Comparison of ENCODE assay signal across 9 mouse cellular contexts in genomic region chr6:39574555-39574869, GRCm38 (mm10). TPM values are rescaled to one million over a fixed set of nuclear protein-coding genes. Genes with fewer than 3 reads are reported as not detected.
DNase-seq lines count a peak whose midpoint lies in the region; ATAC-seq and TF ChIP-seq lines count a peak whose summit lies in the region.
"Had no signal": no experiment of that assay in that cellular context is flagged by ENCODE, and none has a peak within 500 bp of the region (broad histone marks: within the 10 kb centered on the region; RNA-seq: fewer than 3 reads in every experiment).

No protein-coding gene starts in this region.

- H3K4me2 ChIP-seq in heart, embryonic 14.5 days (ENCODE audit: low read length), result peak overlapping the region; percentile 90

- peak overlapping the region; percentile 86 for H3K9ac ChIP-seq in heart, embryonic 14.5 days (ENCODE audit: low read length)

- TF ChIP-seq CTCF in layer of hippocampus, adult 2 months (conservative IDR thresholded peaks at IDR 0.05), result no peak

- peaks cover 9 to 14% of the 10 kb centered on the region in 2 experiments for H3K4me1 ChIP-seq in heart, embryonic 14.5 days (ENCODE audit: control insufficient read depth in 2 of 2, insufficient read depth in 2 of 2, low read length in 2 of 2)

- DNase-seq in layer of hippocampus, adult 2 months (ENCODE audit: low spot score in 2 of 2), result no peak
- no peak for DNase-seq in layer of hippocampus, postnatal 10 days (ENCODE audit: low spot score in 2 of 2)
- peak; percentile 30 to 43 for DNase-seq in cerebellum, adult 18-20 months
- peak; percentile 46 for DNase-seq in kidney, postnatal 10 days
- no peak for DNase-seq in frontal cortex, adult 2 months (ENCODE audit: extremely low spot score in 1 of 2, low spot score in 1 of 2)
- no peak for DNase-seq in ovary, postnatal 10 days (ENCODE audit: low spot score)

- no peak for ATAC-seq in heart, embryonic 14.5 days (ENCODE audit: insufficient number of reproducible peaks, insufficient read depth, low FRiP score, low read depth)
- 0 out of 2 replicates have a peak, but pooled peaks have one; percentile 6 for ATAC-seq in monocyte, adult 5-6 weeks (replicated peaks; ENCODE audit: insufficient number of reproducible peaks, low FRiP score, low TSS enrichment, poor library complexity, severe bottlenecking)

- H3K27ac ChIP-seq in layer of hippocampus, adult 2 months, result peak overlapping the region; percentile 97
- peak overlapping the region; percentile 90 to 94 for H3K27ac ChIP-seq in heart, embryonic 14.5 days (replicated peaks in 1 of 2; ENCODE audit: control insufficient read depth in 1 of 2, insufficient read depth in 1 of 2, low read depth in 2 of 2, low read length in 2 of 2)

- peak overlapping the region; percentile 91 for H3K4me3 ChIP-seq in layer of hippocampus, adult 2 months
- H3K4me3 ChIP-seq in heart, embryonic 14.5 days (ENCODE audit: control insufficient read depth in 1 of 2, insufficient read depth in 1 of 2, low read depth in 1 of 2, low read length in 2 of 2), result peak overlapping the region; percentile 84 to 89

- H3K9me3 ChIP-seq in heart, embryonic 14.5 days (ENCODE audit: control insufficient read depth, low read length), result no peaks in the 10 kb centered on the region

- H3K36me3 ChIP-seq in heart, embryonic 14.5 days (ENCODE audit: control insufficient read depth, insufficient read depth, low read length), result peaks cover 32% of the 10 kb centered on the region

- H3K27me3 ChIP-seq in heart, embryonic 14.5 days (ENCODE audit: control insufficient read depth, insufficient read depth, low read length), result no peaks in the 10 kb centered on the region

- 22% methylated on average over 10 of the region's 10 CpGs for WGBS in heart, embryonic 14.5 days

RNA-seq across cellular contexts. Expression of gene Adck2, which starts 0.8 kb away (rescaled TPM):
- total RNA-seq in layer of hippocampus, adult 2 months (2021), result 10 to 100 TPM; 27.5 to 32.0 TPM
- total RNA-seq in layer of hippocampus, postnatal 10 days (2021), result 10 to 100 TPM; 26.4 to 28.1 TPM
- polyA plus RNA-seq in heart, embryonic 14.5 days (2014; fragmentation: Nextera tagmentation; extraction: Ambion mirVana), result 16.1 and 19.1 TPM in 2 replicates
- 16.8 to 27.2 TPM (median 19.6 TPM) in 3 replicates for total RNA-seq in monocyte, adult 5-6 weeks (2017)
- polyA plus RNA-seq in frontal cortex, adult 2 months (2012; rRNA removed), result 20.5 and 22.7 TPM in 2 replicates

RNA-seq across cellular contexts. Expression of gene Gm42420, which starts 11.0 kb away (rescaled TPM):
- not detected for total RNA-seq in layer of hippocampus, adult 2 months (2021)
- total RNA-seq in layer of hippocampus, postnatal 10 days (2021), result not detected
- polyA plus RNA-seq in heart, embryonic 14.5 days (2014; fragmentation: Nextera tagmentation; extraction: Ambion mirVana), result 0.35 TPM in 1 of 2 replicates, not detected in the other
- total RNA-seq in monocyte, adult 5-6 weeks (2017), result 1.5 TPM in 1 of 3 replicates, not detected in the others
- polyA plus RNA-seq in frontal cortex, adult 2 months (2012; rRNA removed), result 0.76 and 2.2 TPM in 2 replicates
- total RNA-seq: gastrocnemius, postnatal 4 days had no signal

RNA-seq across cellular contexts. Expression of gene Dennd2a, which starts 16.8 kb away (rescaled TPM):
- 10 to 100 TPM; 37.0 to 38.2 TPM for total RNA-seq in layer of hippocampus, adult 2 months (2021)
- 10 to 100 TPM; 33.3 to 33.6 TPM for total RNA-seq in layer of hippocampus, postnatal 10 days (2021)
- 18.1 and 18.8 TPM in 2 replicates for polyA plus RNA-seq in heart, embryonic 14.5 days (2014; fragmentation: Nextera tagmentation; extraction: Ambion mirVana)
- 0.43 to 0.58 TPM in 2 of 3 replicates, not detected in the other for total RNA-seq in monocyte, adult 5-6 weeks (2017)
- polyA plus RNA-seq in frontal cortex, adult 2 months (2012; rRNA removed), result 21.6 and 24.8 TPM in 2 replicates

RNA-seq across cellular contexts. Expression of gene Ndufb2, which starts 17.9 kb away (rescaled TPM):
- 100 to 1,000 TPM; 167 to 192 TPM for total RNA-seq in layer of hippocampus, adult 2 months (2021)
- 100 to 1,000 TPM; 183 to 201 TPM for total RNA-seq in layer of hippocampus, postnatal 10 days (2021)
- 794 and 856 TPM in 2 replicates for polyA plus RNA-seq in heart, embryonic 14.5 days (2014; fragmentation: Nextera tagmentation; extraction: Ambion mirVana)
- 28.3 to 82.2 TPM (median 35.8 TPM) in 3 replicates for total RNA-seq in monocyte, adult 5-6 weeks (2017)
- 232 and 247 TPM in 2 replicates for polyA plus RNA-seq in frontal cortex, adult 2 months (2012; rRNA removed)

Comparison
In these comparisons a context has a peak if more than half of its experiments do, and no peak if none do; other contexts are left out.
1. DNase-seq: peak in cerebellum, adult 18-20 months (2 of 2) and kidney, postnatal 10 days (single experiment); none in layer of hippocampus, adult 2 months (0 of 2), layer of hippocampus, postnatal 10 days (0 of 2), frontal cortex, adult 2 months (0 of 2) and ovary, postnatal 10 days (single experiment).
2. RNA of gene Dennd2a, which starts 16.8 kb away (total RNA-seq): 37.0 to 38.2 TPM in layer of hippocampus, adult 2 months and 33.3 to 33.6 TPM in layer of hippocampus, postnatal 10 days; 0.43 to 0.58 TPM in monocyte, adult 5-6 weeks; every median in the first group is over 10 times any median in the second.